Mouse (Mus musculus): ENCODE measurements around the gene Pik3c2a.

- TF ChIP-seq CTCF (IDR thresholded peaks at IDR 0.05; ENCODE audit: low read depth, low read length) (no peak), POLR2A (IDR thresholded peaks at IDR 0.05; ENCODE audit: extremely low read depth, insufficient read depth, low read length) (no peak)
Observed at GRCm38 (mm10) chr7:116327901-116328300, 115.3 kb downstream of the Pik3c2a start.
